Mouse (Mus musculus) midbrain, embryonic 16.5 days (tissue): Measurements from ENCODE around the gene Calr4. TPM values are rescaled to one million over a fixed set of nuclear protein-coding genes. Genes with fewer than 3 reads are reported as not detected.

ENCODE experiments used
- ATAC-seq: fragments of 200-750 bp; cut with Nextera tagmentation; 2 replicates; pipeline ENCODE4 v1.8.0; 2017; ENCODE audit warnings: moderate TSS enrichment
- H3K27ac ChIP-seq: fragments of 300-500 bp; sonication (generic); 2 replicates; pipeline ENCODE4 v1.5.1; 2014; ENCODE audit warnings: mild to moderate bottlenecking, low read length, mixed read lengths
- H3K27me3 ChIP-seq: fragments of 300-500 bp; sonication (generic); 2 replicates; pipeline ENCODE4 v1.6.1; 2014; ENCODE audit warnings: low read depth, low read length, mixed read lengths; ENCODE audit not compliant: control insufficient read depth, insufficient read depth
- H3K36me3 ChIP-seq: fragments of 300-500 bp; sonication (generic); 2 replicates; pipeline ENCODE4 v1.6.1; 2014; ENCODE audit warnings: mild to moderate bottlenecking, low read length, moderate library complexity, mixed read lengths; ENCODE audit not compliant: control insufficient read depth, insufficient read depth
- H3K4me1 ChIP-seq: fragments of 300-500 bp; sonication (generic); 2 replicates; pipeline ENCODE4 v1.6.1; 2014; ENCODE audit warnings: mild to moderate bottlenecking, low read length, mixed read lengths; ENCODE audit not compliant: control insufficient read depth, insufficient read depth
- H3K4me2 ChIP-seq: fragments of 300-500 bp; sonication (generic); 2 replicates; pipeline ENCODE4 v1.6.1; 2014; ENCODE audit warnings: mild to moderate bottlenecking, low read length, mixed read lengths
- H3K4me3 ChIP-seq: fragments of 300-500 bp; sonication (generic); 2 replicates; pipeline ENCODE4 v1.5.1; 2014; ENCODE audit warnings: low read depth, mild to moderate bottlenecking, low read length, moderate library complexity, mixed read lengths
- H3K9ac ChIP-seq: fragments of 300-500 bp; sonication (generic); 2 replicates; pipeline ENCODE4 v1.6.1; 2014; ENCODE audit warnings: low read depth, low read length, mixed read lengths
- H3K9me3 ChIP-seq: fragments of 300-500 bp; sonication (generic); replicated peaks from 2 replicates; pipeline ENCODE4 v1.6.1; 2014; ENCODE audit warnings: mild to moderate bottlenecking, low read length, mixed read lengths; ENCODE audit not compliant: control insufficient read depth, poor library complexity, severe bottlenecking
- WGBS: fragments of 180-500 bp; shearing (Covaris S2); extraction: QIAGEN DNeasy Blood & Tissue Kit; methylation state at CpG from one replicate; pipeline ENCODE4 v1.1.7; 2014; 5-methylcytosine and 5-hydroxymethylcytosine counted together
- polyA plus RNA-seq: library from polyadenylated mRNA; unstranded; fragments of >200 nt; fragmentation: Nextera tagmentation; extraction: Ambion mirVana; gene quantifications from 2 replicates; pipeline ENCODE4 v1.2.1, GENCODE M21; 2015

Gene Calr4
- polyA plus RNA-seq: 0.44 and 0.62 TPM in 2 replicates

- no peak for ATAC-seq
- Histone ChIP-seq H3K9ac (no peak within 1 kb of the TSS), H3K9me3 (no peaks in the 10 kb centered on the region), H3K4me1 (peaks cover 8% of the 10 kb centered on the region; the same call in 1 of the 2 replicates), H3K36me3 (no peaks in the 10 kb centered on the region), H3K4me3 (no peak within 1 kb of the TSS), H3K4me2 (no peak within 1 kb of the TSS), H3K27me3 (no peaks in the 10 kb centered on the region), H3K27ac (no peak within 1 kb of the TSS)
- 83% methylated on average over 2 of the region's 2 CpGs for WGBS
Observed at GRCm38 (mm10) chr4:109234185-109234584, at the start of gene Calr4. TSS of gene Calr4 (plus strand) at chr4:109234485.

GRCm38 (mm10) chr4:109185616-109186405 is 48.5 kb upstream of the Calr4 start:
- Histone ChIP-seq H3K27ac (peak overlapping the region; percentile 68; the same call in 1 of the 2 replicates), H3K4me3 (no peak overlapping the region), H3K4me2 (no peak overlapping the region), H3K9ac (no peak overlapping the region), H3K36me3 (no peaks in the 10 kb centered on the region), H3K27me3 (no peaks in the 10 kb centered on the region), H3K4me1 (peaks cover 9% of the 10 kb centered on the region), H3K9me3 (no peaks in the 10 kb centered on the region)
- WGBS: 75% methylated on average over 8 of the region's 8 CpGs
- ATAC-seq: no peak

- no peak overlapping the region for H3K4me2 ChIP-seq
- H3K27me3 ChIP-seq: no peaks in the 10 kb centered on the region
- no peak overlapping the region for H3K4me3 ChIP-seq
- no peaks in the 10 kb centered on the region for H3K36me3 ChIP-seq
- H3K27ac ChIP-seq: peak overlapping the region; percentile 6; the same call in 1 of the 2 replicates
- WGBS: 59% methylated on average over 10 of the region's 10 CpGs
- no peak overlapping the region for H3K9ac ChIP-seq
- H3K4me1 ChIP-seq: peaks cover 3% of the 10 kb centered on the region; the same call in 1 of the 2 replicates
- no peaks in the 10 kb centered on the region for H3K9me3 ChIP-seq
- ATAC-seq: peak; percentile 9; the same call in 1 of the 2 replicates
Observed at GRCm38 (mm10) chr4:109191598-109191997, 42.7 kb upstream of the Calr4 start.

GRCm38 (mm10) chr4:109193886-109194285 is 40.4 kb upstream of the Calr4 start:
- no peak overlapping the region for H3K9ac ChIP-seq
- WGBS: 80% methylated on average over 5 of the region's 5 CpGs
- no peak for ATAC-seq
- no peaks in the 10 kb centered on the region for H3K36me3 ChIP-seq
- H3K27ac ChIP-seq: no peak overlapping the region
- H3K4me1 ChIP-seq: peaks cover 5% of the 10 kb centered on the region
- no peaks in the 10 kb centered on the region for H3K27me3 ChIP-seq
- no peak overlapping the region for H3K4me3 ChIP-seq
- H3K9me3 ChIP-seq: no peaks in the 10 kb centered on the region
- no peak overlapping the region for H3K4me2 ChIP-seq

GRCm38 (mm10) chr4:109195900-109196629 is 38.2 kb upstream of the Calr4 start:
- 88% methylated on average over 7 of the region's 7 CpGs for WGBS
- ATAC-seq: no peak

GRCm38 (mm10) chr4:109199069-109199468 is 35.2 kb upstream of the Calr4 start:
- Histone ChIP-seq H3K9me3 (no peaks in the 10 kb centered on the region), H3K27ac (no peak overlapping the region), H3K27me3 (no peaks in the 10 kb centered on the region), H3K36me3 (no peaks in the 10 kb centered on the region), H3K9ac (no peak overlapping the region), H3K4me3 (no peak overlapping the region), H3K4me2 (no peak overlapping the region), H3K4me1 (peaks cover 24% of the 10 kb centered on the region)
- WGBS: 96% methylated on average over 4 of the region's 4 CpGs
- no peak for ATAC-seq

More at GRCm38 (mm10) chr4:109195900-109196629, 38.2 kb upstream of the Calr4 start:
- Histone ChIP-seq H3K4me2 (no peak overlapping the region), H3K27ac (no peak overlapping the region), H3K4me1 (peaks cover 22% of the 10 kb centered on the region), H3K9ac (no peak overlapping the region), H3K4me3 (no peak overlapping the region), H3K36me3 (no peaks in the 10 kb centered on the region), H3K27me3 (no peaks in the 10 kb centered on the region), H3K9me3 (no peaks in the 10 kb centered on the region)

GRCm38 (mm10) chr4:109201582-109202424 is 32.5 kb upstream of the Calr4 start, which contains the start of gene Osbpl9:
TSS of gene Osbpl9 (minus strand) at chr4:109202272.
- ATAC-seq: peak; percentile 98

GRCm38 (mm10) chr4:109203931-109204330 is 30.4 kb upstream of the Calr4 start:
- Histone ChIP-seq H3K27me3 (no peaks in the 10 kb centered on the region), H3K4me2 (no peak overlapping the region), H3K4me1 (peaks cover 22% of the 10 kb centered on the region), H3K9ac (no peak overlapping the region), H3K4me3 (no peak overlapping the region), H3K36me3 (no peaks in the 10 kb centered on the region), H3K27ac (no peak overlapping the region), H3K9me3 (no peaks in the 10 kb centered on the region)
- WGBS: 93% methylated on average over 1 of the region's 1 CpGs
- no peak for ATAC-seq

More at GRCm38 (mm10) chr4:109201582-109202424, 32.5 kb upstream of the Calr4 start, which contains the start of gene Osbpl9:
- H3K9ac ChIP-seq: peak within 1 kb of the TSS; percentile 87
- H3K27me3 ChIP-seq: no peaks in the 10 kb centered on the region
- no peaks in the 10 kb centered on the region for H3K36me3 ChIP-seq
- H3K4me3 ChIP-seq: peak within 1 kb of the TSS; percentile 91
- peak within 1 kb of the TSS; percentile 93 for H3K4me2 ChIP-seq
- peaks cover 24% of the 10 kb centered on the region for H3K4me1 ChIP-seq
- H3K27ac ChIP-seq: peak within 1 kb of the TSS; percentile 97
- H3K9me3 ChIP-seq: no peaks in the 10 kb centered on the region
- WGBS: under 1% methylated on average over 59 of the region's 59 CpGs
